Mouse (Mus musculus) C2C12 (cell line): ENCODE measurements around the gene Bsdc1.

Source experiments
- CEBPB ChIP-seq: IDR thresholded peaks from one replicate; pipeline ENCODE4 v1.6.1; 2011; ENCODE audit warnings: low read depth, mild to moderate bottlenecking, control low read depth, moderate library complexity
- CTCF ChIP-seq: IDR thresholded peaks from one replicate; pipeline ENCODE4 v1.5.1; 2011; ENCODE audit not compliant: control insufficient read depth, insufficient read depth, insufficient read length
- MYOD1 ChIP-seq: IDR thresholded peaks from one replicate; pipeline ENCODE4 v1.6.1; 2011; ENCODE audit warnings: low read depth; ENCODE audit not compliant: control insufficient read depth, insufficient read length
- MYOG ChIP-seq: IDR thresholded peaks from one replicate; pipeline ENCODE4 v1.6.1; 2011; ENCODE audit not compliant: control insufficient read depth, insufficient read length; ENCODE audit errors: extremely low read depth
- USF1 ChIP-seq: IDR thresholded peaks from one replicate; pipeline ENCODE4 v1.6.1; 2011; ENCODE audit warnings: low read depth, mild to moderate bottlenecking, control low read depth, moderate library complexity

DNA sequence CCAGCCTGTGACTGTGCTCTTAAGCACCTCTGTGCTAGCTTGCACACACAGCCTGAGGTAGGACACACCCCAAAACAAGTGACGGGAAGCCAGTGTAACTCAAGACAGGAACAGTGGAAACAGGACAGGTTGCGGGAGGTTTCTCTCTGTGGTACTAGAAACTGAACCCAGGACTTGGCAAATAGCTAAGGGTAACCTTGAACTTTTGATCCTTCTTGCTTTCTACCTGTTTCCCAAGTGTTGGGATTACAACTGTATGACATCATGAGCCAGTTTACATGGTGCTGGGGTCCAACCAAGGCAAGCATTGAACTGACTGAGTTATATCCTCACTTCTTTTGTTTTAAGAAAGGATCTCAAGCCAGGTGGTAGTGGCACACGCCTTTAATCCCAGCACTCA, 18.5 kb downstream of the Bsdc1 start:
- no peak for TF ChIP-seq USF1
- no peak for TF ChIP-seq CTCF
- no peak for TF ChIP-seq MYOG
- TF ChIP-seq MYOD1: no peak
- TF ChIP-seq CEBPB: no peak
